Mouse (Mus musculus) kidney, postnatal 10 days (tissue): Measurements from ENCODE around the gene Ptgs1.

Source experiments
- DNase-seq: peaks from one replicate; pipeline ENCODE4 v3.0.0; 2021; ENCODE audit warnings: mixed read lengths

Ptgs1 gene

GRCm38 (mm10) chr2:36252505-36252904, 22.3 kb downstream of the Ptgs1 start:
- DNase-seq, result no peak

GRCm38 (mm10) chr2:36254445-36254844, 24.2 kb downstream of the Ptgs1 start:
- DNase-seq, result no peak

- no peak for DNase-seq
Observed at GRCm38 (mm10) chr2:36256931-36257330, 26.7 kb downstream of the Ptgs1 start.

- DNase-seq, result no peak
Observed at GRCm38 (mm10) chr2:36259382-36259781, 29.2 kb downstream of the Ptgs1 start.

- no peak for DNase-seq
Observed at GRCm38 (mm10) chr2:36259798-36260540, 29.7 kb downstream of the Ptgs1 start.

- DNase-seq, result no peak
Observed at GRCm38 (mm10) chr2:36262025-36262424, 31.8 kb downstream of the Ptgs1 start.

- no peak for DNase-seq
Observed at GRCm38 (mm10) chr2:36269458-36269857, 39.2 kb downstream of the Ptgs1 start.

GRCm38 (mm10) chr2:36270186-36270585, 40.0 kb downstream of the Ptgs1 start:
- DNase-seq, result no peak

- no peak for DNase-seq
Observed at GRCm38 (mm10) chr2:36271085-36271484, 40.9 kb downstream of the Ptgs1 start.

- no peak for DNase-seq
Observed at GRCm38 (mm10) chr2:36272288-36272950, 42.2 kb downstream of the Ptgs1 start.

GRCm38 (mm10) chr2:36276454-36276853, 46.2 kb downstream of the Ptgs1 start:
- DNase-seq, result peak; percentile 83

- no peak for DNase-seq
Observed at GRCm38 (mm10) chr2:36278760-36279159, 48.5 kb downstream of the Ptgs1 start.

GRCm38 (mm10) chr2:36281138-36281537, 50.9 kb downstream of the Ptgs1 start:
- no peak for DNase-seq

- no peak for DNase-seq
Observed at GRCm38 (mm10) chr2:36282301-36282700, 52.1 kb downstream of the Ptgs1 start.
